Mouse (Mus musculus) ovary, adult 18-20 months (tissue): ENCODE results near the gene Acoxl.

Experiments used
- DNase-seq: peaks from one replicate; pipeline ENCODE4 v3.0.0; 2022; ENCODE audit warnings: low spot score, mixed read lengths

Gene Acoxl

GRCm38 (mm10) chr2:127897718-127898117, 59.0 kb downstream of the Acoxl start:
- no peak for DNase-seq

- no peak for DNase-seq
Measured at GRCm38 (mm10) chr2:127904918-127905317, 66.2 kb downstream of the Acoxl start.

- no peak for DNase-seq
Measured at GRCm38 (mm10) chr2:127906973-127907678, 68.5 kb downstream of the Acoxl start.

GRCm38 (mm10) chr2:127907679-127908042, 69.0 kb downstream of the Acoxl start:
- DNase-seq = no peak

- DNase-seq = no peak
Measured at GRCm38 (mm10) chr2:127908881-127909280, 70.2 kb downstream of the Acoxl start.

GRCm38 (mm10) chr2:127909790-127910189, 71.1 kb downstream of the Acoxl start:
- no peak for DNase-seq

GRCm38 (mm10) chr2:127911579-127911978, 72.9 kb downstream of the Acoxl start:
- DNase-seq = no peak

- no peak for DNase-seq
Measured at GRCm38 (mm10) chr2:127914047-127914446, 75.4 kb downstream of the Acoxl start.

GRCm38 (mm10) chr2:127916804-127917410, 78.2 kb downstream of the Acoxl start:
- no peak for DNase-seq

GRCm38 (mm10) chr2:127919740-127920139, 81.1 kb downstream of the Acoxl start:
- no peak for DNase-seq

GRCm38 (mm10) chr2:127922036-127922901, 83.6 kb downstream of the Acoxl start:
- no peak for DNase-seq

GRCm38 (mm10) chr2:127923077-127923680, 84.5 kb downstream of the Acoxl start:
- DNase-seq = no peak

- DNase-seq = no peak
Measured at GRCm38 (mm10) chr2:127926679-127927324, 88.1 kb downstream of the Acoxl start.

GRCm38 (mm10) chr2:127927452-127928273, 89.0 kb downstream of the Acoxl start:
- DNase-seq = no peak

GRCm38 (mm10) chr2:127928279-127928678, 89.6 kb downstream of the Acoxl start:
- no peak for DNase-seq

GRCm38 (mm10) chr2:127928871-127929270, 90.2 kb downstream of the Acoxl start:
- no peak for DNase-seq

GRCm38 (mm10) chr2:127929939-127930715, 91.5 kb downstream of the Acoxl start:
- no peak for DNase-seq

GRCm38 (mm10) chr2:127931576-127931975, 92.9 kb downstream of the Acoxl start:
- no peak for DNase-seq

- no peak for DNase-seq
Measured at GRCm38 (mm10) chr2:127933531-127933931, 94.9 kb downstream of the Acoxl start.

- DNase-seq = no peak
Measured at GRCm38 (mm10) chr2:127937079-127937478, 98.4 kb downstream of the Acoxl start.
